Mouse (Mus musculus): ENCODE data around the gene Creb5. TPM values are rescaled to one million over a fixed set of nuclear protein-coding genes. Genes with fewer than 3 reads are reported as not detected.
A peak's percentile ranks its signal among the peaks of the same experiment; 100 is the strongest.

The Creb5 gene
- polyA plus RNA-seq, 1 experiment from 2014 or later, result 0.20 TPM

DNA sequence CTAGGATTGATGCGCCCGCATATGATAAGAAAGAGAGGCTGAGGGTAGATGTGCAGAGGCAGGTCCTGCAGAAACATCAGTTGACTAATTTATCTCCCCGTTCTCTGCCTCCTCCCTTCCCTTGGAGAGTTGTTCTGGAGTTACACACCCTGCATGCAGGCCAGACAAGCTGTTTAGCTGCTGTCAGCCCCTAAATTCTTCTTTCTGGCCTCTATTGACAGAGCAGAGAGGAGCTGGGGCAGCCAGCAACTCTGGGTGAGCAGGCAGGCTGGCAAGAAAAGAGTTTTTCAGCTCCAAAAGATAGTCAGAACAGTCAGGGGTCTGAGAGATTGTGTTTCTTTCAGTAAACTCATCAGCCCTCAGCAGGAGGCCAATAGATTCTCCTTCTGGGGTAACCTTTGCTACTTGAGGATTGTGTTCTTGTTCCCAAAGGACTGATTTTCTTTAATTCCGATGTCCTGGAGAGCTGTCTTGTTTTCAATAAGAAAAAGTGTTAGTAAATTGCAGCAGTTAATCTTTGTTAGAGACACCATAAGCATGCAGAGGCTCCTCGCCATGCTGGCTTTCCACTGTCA, 230.4 kb downstream of the Creb5 start:
- H3K4me3 ChIP-seq (ENCODE audit: low read depth, low read length), result no peak overlapping the region
- no peak for TF ChIP-seq CTCF (IDR thresholded peaks at IDR 0.05; ENCODE audit: low read depth)
- TF ChIP-seq EP300 (IDR thresholded peaks at IDR 0.05; ENCODE audit: low read depth), result no peak
- WGBS (ENCODE audit: insufficient replicate concordance), result 60% methylated on average over 5 of the region's 5 CpGs

DNA sequence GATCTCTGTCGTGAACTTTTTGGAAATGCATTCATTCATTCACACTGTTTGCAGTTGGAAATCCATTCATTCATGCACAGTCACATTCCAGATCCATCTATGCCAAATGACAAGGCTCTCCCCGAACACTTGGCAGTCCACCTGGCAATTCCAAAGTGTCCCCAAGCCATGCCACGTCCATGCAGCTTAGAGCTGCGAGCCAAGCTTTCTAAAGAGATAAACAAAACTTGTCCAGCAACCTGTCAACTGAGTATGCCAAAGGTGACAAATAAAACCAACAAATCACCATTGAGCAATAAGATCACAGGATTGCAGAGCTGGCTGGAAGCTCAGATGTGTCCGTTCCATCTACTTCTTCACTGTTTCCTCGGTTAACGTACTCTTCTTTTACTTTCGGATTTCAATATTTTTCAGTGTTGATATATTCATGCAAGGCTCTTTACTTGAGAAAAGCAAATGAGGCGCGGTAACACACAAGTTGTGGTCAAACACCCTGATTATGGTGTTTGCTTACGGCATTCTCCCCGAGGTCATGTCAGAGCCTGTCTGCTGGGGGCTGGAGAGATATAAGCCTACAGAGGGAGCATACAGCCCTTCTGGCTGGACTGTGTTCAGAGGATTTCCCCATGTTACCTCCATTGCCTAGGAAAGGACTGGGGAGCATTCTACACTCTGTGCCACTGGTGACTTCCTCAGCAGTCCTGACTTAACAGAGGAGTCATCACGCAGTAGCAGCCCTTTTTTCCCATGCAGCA, 236.8 kb downstream of the Creb5 start:
- DNase-seq, result peak; percentile 31

More for the DNA sequence above, 230.4 kb downstream of the Creb5 start:
- Histone ChIP-seq H3K4me1 (ENCODE audit: insufficient read depth) (peaks cover 3% of the 10 kb centered on the region; the same call in 1 of the 2 replicates), H3K9ac (replicated peaks) (no peak overlapping the region), H3K27me3 (ENCODE audit: insufficient read depth, low read length) (0 out of 2 replicates have a peak, but pooled peaks cover 6% of the 10 kb centered on the region), H3K4me2 (ENCODE audit: low read depth, low read length) (no peak overlapping the region), H3K9me3 (ENCODE audit: low read length) (no peaks in the 10 kb centered on the region), H3K27ac (ENCODE audit: low read depth) (no peak overlapping the region), H3K36me3 (replicated peaks; ENCODE audit: insufficient read depth, low read length) (no peaks in the 10 kb centered on the region)
- no peak for DNase-seq
- no peak for ATAC-seq

DNA sequence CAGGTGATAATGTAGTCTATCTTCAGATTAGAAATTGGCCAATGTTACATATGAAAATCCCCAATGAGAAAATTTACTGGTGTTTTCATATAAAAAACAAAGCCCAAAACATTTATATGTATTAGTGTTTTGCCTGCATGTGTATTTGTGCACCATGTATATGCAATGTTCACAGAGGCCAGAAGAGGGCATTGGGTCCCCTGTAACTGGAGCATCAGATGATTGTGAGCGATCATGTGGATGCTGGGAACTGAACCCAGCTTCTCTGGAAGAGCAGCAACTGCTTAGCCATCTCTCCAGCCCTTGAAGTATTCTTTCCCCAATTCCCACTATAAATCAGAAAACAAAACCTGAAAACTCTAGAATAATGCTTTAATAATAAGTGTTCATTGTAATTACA, 239.4 kb downstream of the Creb5 start:
- WGBS (ENCODE audit: insufficient replicate concordance), result 87% methylated on average over 1 of the region's 1 CpGs
- H3K4me3 ChIP-seq (ENCODE audit: low read depth, low read length), result no peak overlapping the region
- DNase-seq, result no peak
- no peak for ATAC-seq
- TF ChIP-seq CTCF (IDR thresholded peaks at IDR 0.05; ENCODE audit: low read depth) (peak; percentile 25), EP300 (IDR thresholded peaks at IDR 0.05; ENCODE audit: low read depth) (no peak)
- H3K36me3 ChIP-seq (replicated peaks; ENCODE audit: insufficient read depth, low read length), result no peaks in the 10 kb centered on the region
- H3K4me1 ChIP-seq (ENCODE audit: insufficient read depth), result no peaks in the 10 kb centered on the region
- no peaks in the 10 kb centered on the region for H3K27me3 ChIP-seq (ENCODE audit: insufficient read depth, low read length)
- H3K9ac ChIP-seq (replicated peaks), result no peak overlapping the region
- H3K9me3 ChIP-seq (ENCODE audit: low read length), result no peaks in the 10 kb centered on the region
- H3K4me2 ChIP-seq (ENCODE audit: low read depth, low read length), result no peak overlapping the region
- no peak overlapping the region for H3K27ac ChIP-seq (ENCODE audit: low read depth)

More for the DNA sequence above, 236.8 kb downstream of the Creb5 start:
- Histone ChIP-seq H3K4me2 (ENCODE audit: low read depth, low read length) (no peak overlapping the region), H3K4me3 (ENCODE audit: low read depth, low read length) (no peak overlapping the region), H3K9me3 (ENCODE audit: low read length) (no peaks in the 10 kb centered on the region), H3K27ac (ENCODE audit: low read depth) (no peak overlapping the region), H3K27me3 (ENCODE audit: insufficient read depth, low read length) (no peaks in the 10 kb centered on the region), H3K4me1 (ENCODE audit: insufficient read depth) (no peaks in the 10 kb centered on the region), H3K36me3 (replicated peaks; ENCODE audit: insufficient read depth, low read length) (no peaks in the 10 kb centered on the region), H3K9ac (replicated peaks) (no peak overlapping the region)
- peak; percentile 92 for ATAC-seq
- TF ChIP-seq EP300 (IDR thresholded peaks at IDR 0.05; ENCODE audit: low read depth) (0 out of 2 replicates have a peak, but pooled peaks have one; percentile 38), CTCF (IDR thresholded peaks at IDR 0.05; ENCODE audit: low read depth) (no peak)
- 69% methylated on average over 13 of the region's 13 CpGs for WGBS (ENCODE audit: insufficient replicate concordance)

DNA sequence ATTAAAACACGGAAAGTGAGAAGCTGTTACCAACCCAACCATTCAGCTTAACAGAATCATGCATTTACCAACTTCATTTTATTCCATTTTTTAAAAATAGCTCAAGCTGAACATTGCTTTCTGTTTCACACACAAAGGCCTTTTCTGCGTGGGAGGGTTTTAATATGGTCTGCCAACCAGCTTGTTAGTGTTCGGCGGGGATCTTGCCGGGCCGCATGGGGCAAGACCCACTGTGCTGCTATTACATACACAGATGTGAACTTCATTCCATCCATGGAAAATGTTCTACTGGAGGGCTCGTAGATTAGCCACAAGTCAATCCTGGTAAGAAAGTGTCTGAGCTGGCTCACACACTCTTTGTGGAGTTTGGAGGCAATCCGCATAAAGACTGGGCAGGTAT, 243.7 kb downstream of the Creb5 start:
- Histone ChIP-seq H3K4me3 (ENCODE audit: low read depth, low read length) (no peak overlapping the region), H3K9me3 (ENCODE audit: low read length) (no peaks in the 10 kb centered on the region), H3K27me3 (ENCODE audit: insufficient read depth, low read length) (no peaks in the 10 kb centered on the region), H3K9ac (replicated peaks) (no peak overlapping the region), H3K27ac (ENCODE audit: low read depth) (no peak overlapping the region), H3K36me3 (replicated peaks; ENCODE audit: insufficient read depth, low read length) (no peaks in the 10 kb centered on the region), H3K4me2 (ENCODE audit: low read depth, low read length) (no peak overlapping the region), H3K4me1 (ENCODE audit: insufficient read depth) (no peaks in the 10 kb centered on the region)
- ATAC-seq (no peak), DNase-seq (no peak)
- TF ChIP-seq EP300 (IDR thresholded peaks at IDR 0.05; ENCODE audit: low read depth) (no peak), CTCF (IDR thresholded peaks at IDR 0.05; ENCODE audit: low read depth) (no peak)
- WGBS (ENCODE audit: insufficient replicate concordance), result 83% methylated on average over 8 of the region's 8 CpGs

DNA sequence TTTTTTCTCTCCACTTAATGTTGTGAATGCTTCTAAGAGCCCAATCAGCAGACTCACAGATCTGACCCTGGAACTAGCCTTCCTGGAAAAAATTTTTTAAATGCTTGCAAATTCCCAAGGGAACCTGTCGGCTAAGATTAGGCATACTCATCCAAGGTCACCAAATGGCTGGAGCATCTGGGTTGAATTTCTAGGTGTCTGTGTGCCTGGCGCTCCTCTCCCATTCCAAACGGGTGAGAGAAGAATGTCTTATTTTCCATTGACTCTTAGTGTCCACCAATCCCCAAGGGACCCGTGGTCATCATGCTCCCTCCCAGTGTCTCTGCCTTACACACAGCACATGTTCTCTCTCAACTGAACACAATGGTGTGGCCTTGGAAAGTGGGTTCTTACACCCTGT, 244.4 kb downstream of the Creb5 start:
- no peaks in the 10 kb centered on the region for H3K27me3 ChIP-seq (ENCODE audit: insufficient read depth, low read length)
- DNase-seq (no peak), ATAC-seq (no peak)
- no peak for TF ChIP-seq CTCF (IDR thresholded peaks at IDR 0.05; ENCODE audit: low read depth)
- no peak for TF ChIP-seq EP300 (IDR thresholded peaks at IDR 0.05; ENCODE audit: low read depth)
- no peak overlapping the region for H3K4me2 ChIP-seq (ENCODE audit: low read depth, low read length)
- no peak overlapping the region for H3K9ac ChIP-seq (replicated peaks)
- H3K4me3 ChIP-seq (ENCODE audit: low read depth, low read length), result no peak overlapping the region
- H3K36me3 ChIP-seq (replicated peaks; ENCODE audit: insufficient read depth, low read length), result no peaks in the 10 kb centered on the region
- no peaks in the 10 kb centered on the region for H3K9me3 ChIP-seq (ENCODE audit: low read length)
- 81% methylated on average over 4 of the region's 4 CpGs for WGBS (ENCODE audit: insufficient replicate concordance)
- H3K27ac ChIP-seq (ENCODE audit: low read depth), result no peak overlapping the region
- no peaks in the 10 kb centered on the region for H3K4me1 ChIP-seq (ENCODE audit: insufficient read depth)

- ATAC-seq, result no peak
- 78% methylated on average over 4 of the region's 4 CpGs for WGBS (ENCODE audit: insufficient replicate concordance)
- Histone ChIP-seq H3K27ac (ENCODE audit: low read depth) (no peak overlapping the region), H3K4me2 (ENCODE audit: low read depth, low read length) (no peak overlapping the region), H3K36me3 (replicated peaks; ENCODE audit: insufficient read depth, low read length) (no peaks in the 10 kb centered on the region), H3K4me3 (ENCODE audit: low read depth, low read length) (no peak overlapping the region), H3K27me3 (ENCODE audit: insufficient read depth, low read length) (no peaks in the 10 kb centered on the region), H3K9ac (replicated peaks) (no peak overlapping the region), H3K4me1 (ENCODE audit: insufficient read depth) (no peaks in the 10 kb centered on the region), H3K9me3 (ENCODE audit: low read length) (no peaks in the 10 kb centered on the region)
- no peak for DNase-seq
- TF ChIP-seq EP300 (IDR thresholded peaks at IDR 0.05; ENCODE audit: low read depth), result no peak
- TF ChIP-seq CTCF (IDR thresholded peaks at IDR 0.05; ENCODE audit: low read depth), result no peak
Observed at GRCm38 (mm10) chr6:53537530-53537929, 250.5 kb downstream of the Creb5 start.
